9 mouse cellular contexts compared by ENCODE assay signal in the genomic region with DNA sequence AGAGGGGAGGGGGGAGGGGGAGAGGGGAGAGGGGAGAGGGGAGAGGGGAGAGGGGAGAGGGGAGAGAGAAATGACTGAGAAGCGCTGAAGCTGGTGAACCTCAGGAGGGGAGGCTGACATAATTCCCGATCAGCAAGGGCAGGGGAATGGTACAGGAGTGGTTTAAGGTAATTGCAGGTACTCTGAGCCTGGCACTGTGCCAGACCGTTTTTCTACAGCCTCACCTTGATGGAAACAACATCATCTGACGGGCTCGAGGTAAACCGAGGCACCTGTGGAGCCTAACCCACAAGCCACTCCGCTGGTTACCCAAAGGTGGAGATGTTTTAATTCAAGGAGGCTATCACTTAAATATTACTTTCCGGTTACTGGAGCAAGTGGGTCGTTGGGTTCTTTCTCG. TPM values are rescaled to one million over a fixed set of nuclear protein-coding genes. Genes with fewer than 3 reads are reported as not detected.
DNase-seq lines count a peak whose midpoint lies in the region; ATAC-seq and TF ChIP-seq lines count a peak whose summit lies in the region.
"Had no signal": no experiment of that assay in that cellular context is flagged by ENCODE, and none has a peak within 500 bp of the region (broad histone marks: within the 10 kb centered on the region; RNA-seq: fewer than 3 reads in every experiment).

No protein-coding gene starts in this region.

- peak; percentile 27 for DNase-seq in gastrocnemius, adult 2 months
- DNase-seq in gastrocnemius, adult 8-10 months (ENCODE audit: low spot score in 2 of 2) = no peak
- no peak for DNase-seq in neural tube, embryonic 11.5 days (ENCODE audit: low spot score)
- DNase-seq in neural tube, embryonic 10.5 days (ENCODE audit: extremely low spot score, low spot score) = no peak
- no peak for DNase-seq in limb, embryonic 14.5 days (ENCODE audit: low spot score)
- DNase-seq in frontal cortex, postnatal 10 days (ENCODE audit: low spot score in 2 of 2) = no peak
- DNase-seq in spleen, postnatal 36 days (ENCODE audit: low spot score in 2 of 2) = no peak
- DNase-seq: lung, postnatal 14 days had no signal

- no peak overlapping the region for H3K9ac ChIP-seq in neural tube, embryonic 11.5 days (ENCODE audit: low read length)
- H3K9ac ChIP-seq in limb, embryonic 14.5 days (ENCODE audit: low read depth, low read length, severe bottlenecking) = peak overlapping the region; percentile 79
- H3K9ac ChIP-seq in stomach, embryonic 16.5 days (ENCODE audit: low read length) = peak overlapping the region; percentile 87

- H3K4me2 ChIP-seq in neural tube, embryonic 11.5 days (ENCODE audit: low read depth) = peak overlapping the region; percentile 91
- H3K4me2 ChIP-seq in limb, embryonic 14.5 days (replicated peaks; ENCODE audit: low read depth, low read length, severe bottlenecking) = peak overlapping the region; percentile 79
- H3K4me2 ChIP-seq in stomach, embryonic 16.5 days (ENCODE audit: low read depth, low read length) = peak overlapping the region; percentile 91

- no peak for TF ChIP-seq CTCF in gastrocnemius, adult 2 months (IDR thresholded peaks at IDR 0.05)

- intact Hi-C loops in gastrocnemius, adult 2 months (cut with DNase I) = loop anchor here (2.0 to 5.0 kb wide), 2 partner anchors 49 to 109 kb away; no protein-coding TSS in a partner anchor

- H3K36me3 ChIP-seq in neural tube, embryonic 11.5 days (ENCODE audit: control insufficient read depth, insufficient read depth, low read length) = no peaks in the 10 kb centered on the region
- H3K36me3 ChIP-seq in limb, embryonic 14.5 days (ENCODE audit: control insufficient read depth, insufficient read depth, low read length) = 0 out of 2 replicates have a peak, but pooled peaks cover 4% of the 10 kb centered on the region
- H3K36me3 ChIP-seq in stomach, embryonic 16.5 days (ENCODE audit: control insufficient read depth, insufficient read depth, low read length) = no peaks in the 10 kb centered on the region

- no peak for TF ChIP-seq POLR2A in limb, embryonic 14.5 days (IDR thresholded peaks at IDR 0.05; ENCODE audit: borderline replicate concordance, extremely low read depth, insufficient read depth, insufficient read length)

- no peak for ATAC-seq in neural tube, embryonic 11.5 days (ENCODE audit: insufficient read depth, low FRiP score, low TSS enrichment)
- no peak for ATAC-seq in limb, embryonic 14.5 days (ENCODE audit: low FRiP score, low read depth)
- ATAC-seq in stomach, embryonic 16.5 days (ENCODE audit: insufficient read depth, low FRiP score) = no peak

- peaks cover 18% of the 10 kb centered on the region for H3K4me1 ChIP-seq in neural tube, embryonic 11.5 days (ENCODE audit: control insufficient read depth, insufficient read depth, low read length)
- H3K4me1 ChIP-seq in limb, embryonic 14.5 days (ENCODE audit: control insufficient read depth, insufficient read depth, low read length) = peaks cover 31% of the 10 kb centered on the region
- H3K4me1 ChIP-seq in stomach, embryonic 16.5 days (ENCODE audit: control insufficient read depth, insufficient read depth, low read length) = peaks cover 35% of the 10 kb centered on the region

- peak overlapping the region; percentile 96 for H3K27ac ChIP-seq in gastrocnemius, adult 2 months
- H3K27ac ChIP-seq in neural tube, embryonic 11.5 days (ENCODE audit: low read depth, low read length) = no peak overlapping the region
- peak overlapping the region; percentile 91; the same call in 1 of the 2 replicates for H3K27ac ChIP-seq in limb, embryonic 14.5 days (replicated peaks; ENCODE audit: low read depth, low read length)
- H3K27ac ChIP-seq in stomach, embryonic 16.5 days (ENCODE audit: low read length) = peak overlapping the region; percentile 91

- no peaks in the 10 kb centered on the region for H3K9me3 ChIP-seq in neural tube, embryonic 11.5 days (ENCODE audit: control insufficient read depth, low read length)
- H3K9me3 ChIP-seq in limb, embryonic 14.5 days (ENCODE audit: control insufficient read depth, low read length) = no peaks in the 10 kb centered on the region
- H3K9me3 ChIP-seq in stomach, embryonic 16.5 days (replicated peaks; ENCODE audit: control insufficient read depth, low read length) = no peaks in the 10 kb centered on the region

- 33% methylated on average over 10 of the region's 10 CpGs for WGBS in neural tube, embryonic 11.5 days
- 14% methylated on average over 10 of the region's 10 CpGs for whole genome bisulfite sequencing in limb, embryonic 14.5 days
- 25% methylated on average over 10 of the region's 10 CpGs for WGBS in stomach, embryonic 16.5 days

- peak overlapping the region; percentile 87 for H3K4me3 ChIP-seq in gastrocnemius, adult 2 months
- H3K4me3 ChIP-seq in neural tube, embryonic 11.5 days (ENCODE audit: low read depth, low read length) = peak overlapping the region; percentile 62
- peak overlapping the region; percentile 71 for H3K4me3 ChIP-seq in limb, embryonic 14.5 days (replicated peaks; ENCODE audit: low read length)
- peak overlapping the region; percentile 61 for H3K4me3 ChIP-seq in stomach, embryonic 16.5 days (replicated peaks; ENCODE audit: low read length)

- no peaks in the 10 kb centered on the region for H3K27me3 ChIP-seq in neural tube, embryonic 11.5 days (ENCODE audit: control insufficient read depth, insufficient read depth, low read length)
- H3K27me3 ChIP-seq in limb, embryonic 14.5 days (ENCODE audit: control insufficient read depth, insufficient read depth, low read length) = no peaks in the 10 kb centered on the region
- H3K27me3 ChIP-seq in stomach, embryonic 16.5 days (ENCODE audit: control insufficient read depth, insufficient read depth, low read length) = no peaks in the 10 kb centered on the region

RNA-seq across cellular contexts. Expression of gene Pdzrn3, which starts 1.6 kb away (rescaled TPM):
- 100 to 1,000 TPM in 1 of 2 experiments, 10 to 100 TPM in 1; 96.6 to 104 TPM for total RNA-seq in gastrocnemius, adult 2 months (2021)
- 100 to 1,000 TPM; 112 to 145 (median 128) TPM for total RNA-seq in gastrocnemius, adult 8-10 months (2022)
- 25.6 and 27.3 TPM in 2 replicates for polyA plus RNA-seq in neural tube, embryonic 11.5 days (2014; fragmentation: Nextera tagmentation; extraction: Ambion mirVana)
- 37.9 and 40.0 TPM in 2 replicates for polyA plus RNA-seq in limb, embryonic 14.5 days (2012; rRNA removed)
- 16.1 and 16.5 TPM in 2 replicates for polyA plus RNA-seq in limb, embryonic 14.5 days (2014; fragmentation: Nextera tagmentation; extraction: Ambion mirVana)
- polyA plus RNA-seq in stomach, embryonic 16.5 days (2015; fragmentation: Nextera tagmentation; extraction: Ambion mirVana) = 8.3 and 9.1 TPM in 2 replicates
